Mouse (Mus musculus): ENCODE measurements around the gene Hoxc9. TPM values are rescaled to one million over a fixed set of nuclear protein-coding genes. Genes with fewer than 3 reads are reported as not detected.
A peak's percentile ranks its signal among the peaks of the same experiment; 100 is the strongest.

The Hoxc9 gene
- polyA plus RNA-seq, 1 experiment from 2014 or later: not detected

GRCm38 (mm10) chr15:102939256-102940155 is 36.7 kb upstream of the Hoxc9 start:
- under 1% methylated on average over 34 of the region's 34 CpGs for WGBS (ENCODE audit: insufficient replicate concordance)
- Histone ChIP-seq H3K27ac (ENCODE audit: low read depth, low read length) (no peak overlapping the region), H3K27me3 (ENCODE audit: control insufficient read depth, insufficient read depth, low read length) (peaks cover 99% of the 10 kb centered on the region), H3K4me2 (peak overlapping the region; percentile 6; the same call in 1 of the 2 replicates), H3K36me3 (ENCODE audit: control insufficient read depth, insufficient read depth, low read length) (no peaks in the 10 kb centered on the region), H3K4me3 (ENCODE audit: low read depth, low read length) (no peak overlapping the region), H3K9me3 (replicated peaks; ENCODE audit: control insufficient read depth, low read length) (no peaks in the 10 kb centered on the region), H3K4me1 (ENCODE audit: control insufficient read depth, insufficient read depth, low read length) (no peaks in the 10 kb centered on the region), H3K9ac (ENCODE audit: low read depth, low read length) (no peak overlapping the region)
- no peak for ATAC-seq (replicated peaks; ENCODE audit: insufficient number of reproducible peaks, low FRiP score, low TSS enrichment)

GRCm38 (mm10) chr15:102942739-102943467 is 33.3 kb upstream of the Hoxc9 start:
- Histone ChIP-seq H3K9me3 (replicated peaks; ENCODE audit: control insufficient read depth, low read length) (no peaks in the 10 kb centered on the region), H3K4me1 (ENCODE audit: control insufficient read depth, insufficient read depth, low read length) (no peaks in the 10 kb centered on the region), H3K36me3 (ENCODE audit: control insufficient read depth, insufficient read depth, low read length) (no peaks in the 10 kb centered on the region), H3K4me2 (peak overlapping the region; percentile 63), H3K9ac (ENCODE audit: low read depth, low read length) (no peak overlapping the region), H3K27ac (ENCODE audit: low read depth, low read length) (no peak overlapping the region), H3K4me3 (ENCODE audit: low read depth, low read length) (peak overlapping the region; percentile 40), H3K27me3 (ENCODE audit: control insufficient read depth, insufficient read depth, low read length) (peaks cover 97% of the 10 kb centered on the region)
- whole genome bisulfite sequencing (ENCODE audit: insufficient replicate concordance): under 1% methylated on average over 52 of the region's 53 CpGs
- no peak for ATAC-seq (replicated peaks; ENCODE audit: insufficient number of reproducible peaks, low FRiP score, low TSS enrichment)

- Histone ChIP-seq H3K4me3 (ENCODE audit: low read depth, low read length) (peak overlapping the region; percentile 40; the same call in 1 of the 2 replicates), H3K4me1 (ENCODE audit: control insufficient read depth, insufficient read depth, low read length) (no peaks in the 10 kb centered on the region), H3K9ac (ENCODE audit: low read depth, low read length) (no peak overlapping the region), H3K36me3 (ENCODE audit: control insufficient read depth, insufficient read depth, low read length) (no peaks in the 10 kb centered on the region), H3K27ac (ENCODE audit: low read depth, low read length) (no peak overlapping the region), H3K9me3 (replicated peaks; ENCODE audit: control insufficient read depth, low read length) (no peaks in the 10 kb centered on the region), H3K27me3 (ENCODE audit: control insufficient read depth, insufficient read depth, low read length) (peaks cover 97% of the 10 kb centered on the region), H3K4me2 (peak overlapping the region; percentile 63)
- ATAC-seq (replicated peaks; ENCODE audit: insufficient number of reproducible peaks, low FRiP score, low TSS enrichment): no peak
- 4% methylated on average over 5 of the region's 5 CpGs for WGBS (ENCODE audit: insufficient replicate concordance)
These were observed 32.8 kb upstream of the Hoxc9 start for GRCm38 (mm10) chr15:102943468-102943813.

GRCm38 (mm10) chr15:102945185-102946077 is 30.8 kb upstream of the Hoxc9 start:
- ATAC-seq (replicated peaks; ENCODE audit: insufficient number of reproducible peaks, low FRiP score, low TSS enrichment): no peak
- 12% methylated on average over 22 of the region's 22 CpGs for WGBS (ENCODE audit: insufficient replicate concordance)
- H3K9me3 ChIP-seq (replicated peaks; ENCODE audit: control insufficient read depth, low read length): no peaks in the 10 kb centered on the region

DNA sequence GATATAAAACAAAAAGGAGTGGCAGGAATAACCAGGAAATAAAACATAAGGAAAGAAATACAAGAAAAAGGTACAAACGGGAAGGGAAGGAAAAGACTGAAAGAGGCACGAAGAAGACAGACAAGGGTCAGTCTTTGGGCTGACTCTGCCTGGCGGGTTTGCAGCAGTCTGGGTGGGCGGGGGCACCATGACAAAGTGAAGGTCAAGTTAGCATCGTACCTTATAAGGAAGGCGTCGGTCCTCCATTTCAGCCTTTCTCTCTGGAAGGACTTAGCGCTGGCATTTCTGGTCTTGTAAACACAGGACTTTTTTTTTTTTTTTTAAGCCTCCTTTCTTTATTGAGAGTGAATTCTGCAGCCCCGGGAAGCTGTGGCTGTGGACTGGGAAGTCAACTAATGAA is 29.0 kb upstream of the Hoxc9 start:
- WGBS (ENCODE audit: insufficient replicate concordance): 2% methylated on average over 9 of the region's 9 CpGs
- Histone ChIP-seq H3K9ac (ENCODE audit: low read depth, low read length) (no peak overlapping the region), H3K4me1 (ENCODE audit: control insufficient read depth, insufficient read depth, low read length) (no peaks in the 10 kb centered on the region), H3K4me2 (no peak overlapping the region), H3K36me3 (ENCODE audit: control insufficient read depth, insufficient read depth, low read length) (no peaks in the 10 kb centered on the region), H3K4me3 (ENCODE audit: low read depth, low read length) (no peak overlapping the region), H3K27ac (ENCODE audit: low read depth, low read length) (no peak overlapping the region), H3K27me3 (ENCODE audit: control insufficient read depth, insufficient read depth, low read length) (peaks cover 95% of the 10 kb centered on the region), H3K9me3 (replicated peaks; ENCODE audit: control insufficient read depth, low read length) (no peaks in the 10 kb centered on the region)
- no peak for ATAC-seq (replicated peaks; ENCODE audit: insufficient number of reproducible peaks, low FRiP score, low TSS enrichment)

More at GRCm38 (mm10) chr15:102945185-102946077, 30.8 kb upstream of the Hoxc9 start:
- Histone ChIP-seq H3K9ac (ENCODE audit: low read depth, low read length) (no peak overlapping the region), H3K27me3 (ENCODE audit: control insufficient read depth, insufficient read depth, low read length) (peaks cover 96% of the 10 kb centered on the region), H3K27ac (ENCODE audit: low read depth, low read length) (no peak overlapping the region), H3K4me1 (ENCODE audit: control insufficient read depth, insufficient read depth, low read length) (no peaks in the 10 kb centered on the region), H3K4me3 (ENCODE audit: low read depth, low read length) (no peak overlapping the region), H3K4me2 (no peak overlapping the region), H3K36me3 (ENCODE audit: control insufficient read depth, insufficient read depth, low read length) (no peaks in the 10 kb centered on the region)

DNA sequence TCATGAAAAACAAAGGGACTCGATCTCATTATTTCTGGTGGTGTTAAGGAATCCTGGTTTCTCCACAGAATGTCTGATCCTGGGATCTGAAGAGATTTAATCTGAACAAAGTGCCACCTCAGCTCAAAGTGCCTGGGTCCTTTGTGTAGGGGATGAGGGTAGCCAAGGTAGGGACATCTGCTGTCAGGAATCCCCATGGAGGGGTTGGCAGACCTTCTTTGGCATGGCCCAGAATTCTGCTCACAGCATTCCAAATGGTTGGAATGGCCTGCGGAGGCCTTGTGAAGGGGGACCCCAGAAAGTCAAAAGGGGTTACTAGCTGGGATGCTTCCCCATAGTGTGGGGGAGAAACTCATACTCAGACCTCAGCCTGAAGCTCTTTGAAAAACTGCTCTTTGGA is 27.4 kb upstream of the Hoxc9 start:
- Histone ChIP-seq H3K4me1 (ENCODE audit: control insufficient read depth, insufficient read depth, low read length) (no peaks in the 10 kb centered on the region), H3K4me2 (no peak overlapping the region), H3K27me3 (ENCODE audit: control insufficient read depth, insufficient read depth, low read length) (peaks cover 94% of the 10 kb centered on the region), H3K9me3 (replicated peaks; ENCODE audit: control insufficient read depth, low read length) (no peaks in the 10 kb centered on the region), H3K36me3 (ENCODE audit: control insufficient read depth, insufficient read depth, low read length) (no peaks in the 10 kb centered on the region), H3K4me3 (ENCODE audit: low read depth, low read length) (no peak overlapping the region), H3K9ac (ENCODE audit: low read depth, low read length) (no peak overlapping the region), H3K27ac (ENCODE audit: low read depth, low read length) (no peak overlapping the region)
- WGBS (ENCODE audit: insufficient replicate concordance): 12% methylated on average over 2 of the region's 2 CpGs
- no peak for ATAC-seq (replicated peaks; ENCODE audit: insufficient number of reproducible peaks, low FRiP score, low TSS enrichment)

- Histone ChIP-seq H3K9ac (ENCODE audit: low read depth, low read length) (no peak overlapping the region), H3K4me2 (no peak overlapping the region), H3K27me3 (ENCODE audit: control insufficient read depth, insufficient read depth, low read length) (peaks cover 95% of the 10 kb centered on the region), H3K36me3 (ENCODE audit: control insufficient read depth, insufficient read depth, low read length) (no peaks in the 10 kb centered on the region), H3K4me1 (ENCODE audit: control insufficient read depth, insufficient read depth, low read length) (no peaks in the 10 kb centered on the region), H3K27ac (ENCODE audit: low read depth, low read length) (no peak overlapping the region), H3K4me3 (ENCODE audit: low read depth, low read length) (no peak overlapping the region), H3K9me3 (replicated peaks; ENCODE audit: control insufficient read depth, low read length) (no peaks in the 10 kb centered on the region)
- ATAC-seq (replicated peaks; ENCODE audit: insufficient number of reproducible peaks, low FRiP score, low TSS enrichment): no peak
- WGBS (ENCODE audit: insufficient replicate concordance): under 1% methylated on average over 20 of the region's 20 CpGs
These were observed 26.5 kb upstream of the Hoxc9 start for GRCm38 (mm10) chr15:102949696-102950095.

DNA sequence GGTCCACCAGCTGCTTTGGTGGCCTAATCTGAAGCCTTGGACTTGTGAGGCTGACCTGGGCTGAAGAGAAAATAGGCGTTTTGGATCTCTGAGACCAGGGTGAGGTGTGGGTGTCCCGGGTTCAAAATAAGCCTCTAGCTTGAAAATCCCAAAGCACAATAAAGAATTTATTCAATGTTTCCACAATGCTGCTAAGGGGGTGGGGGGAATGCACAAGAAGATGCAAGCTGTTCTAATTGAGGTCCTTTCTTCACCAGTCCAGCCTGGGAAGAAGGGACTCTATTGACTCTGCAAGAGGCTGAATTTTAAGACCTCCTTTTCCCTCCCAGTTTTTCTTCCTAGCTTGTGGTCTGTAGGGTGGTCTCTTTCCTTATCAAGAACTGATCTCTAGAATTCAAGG is 25.4 kb upstream of the Hoxc9 start:
- Histone ChIP-seq H3K27me3 (ENCODE audit: control insufficient read depth, insufficient read depth, low read length) (peaks cover 95% of the 10 kb centered on the region), H3K9me3 (replicated peaks; ENCODE audit: control insufficient read depth, low read length) (no peaks in the 10 kb centered on the region), H3K36me3 (ENCODE audit: control insufficient read depth, insufficient read depth, low read length) (no peaks in the 10 kb centered on the region), H3K9ac (ENCODE audit: low read depth, low read length) (no peak overlapping the region), H3K4me1 (ENCODE audit: control insufficient read depth, insufficient read depth, low read length) (no peaks in the 10 kb centered on the region; the same call in 1 of the 2 replicates), H3K27ac (ENCODE audit: low read depth, low read length) (no peak overlapping the region), H3K4me3 (ENCODE audit: low read depth, low read length) (no peak overlapping the region), H3K4me2 (no peak overlapping the region)
- WGBS (ENCODE audit: insufficient replicate concordance): 13% methylated on average over 2 of the region's 2 CpGs
- ATAC-seq (replicated peaks; ENCODE audit: insufficient number of reproducible peaks, low FRiP score, low TSS enrichment): no peak

Measured in heart, embryonic 11.5 days (tissue).